Mouse (Mus musculus) megakaryocyte-erythroid progenitor cell, adult 5 weeks (primary cell): ENCODE measurements around the gene Gm7145. TPM values are rescaled to one million over a fixed set of nuclear protein-coding genes. Genes with fewer than 3 reads are reported as not detected.

Experiments
- polyA plus RNA-seq: library from polyadenylated mRNA; stranded (reverse); fragments of >175 nt; gene quantifications from 2 replicates; pipeline ENCODE4 v1.2.3, GENCODE M21; 2012

The Gm7145 gene
- polyA plus RNA-seq = not detected in 2 replicates

GRCm38 (mm10) chr1:117965639-117966038 lies at the start of gene Gm7145:
TSS of gene Gm7145 (plus strand) at chr1:117965939.

GRCm38 (mm10) chr1:117927715-117928114 lies 38.0 kb upstream of the Gm7145 start, which contains the start of gene Gm28168:
TSS of gene Gm28168 (plus strand) at chr1:117928015.

Other genes with a start within 250 kb of the Gm7145 start
- gene B020011L13Rik, start 184.8 kb upstream of the Gm7145 start, polyA plus RNA-seq = not detected in 2 replicates
- not detected in 2 replicates for gene Gm28360, start 135.9 kb upstream of the Gm7145 start, polyA plus RNA-seq
- gene Gm28168, start 37.9 kb upstream of the Gm7145 start, polyA plus RNA-seq = not detected in 2 replicates
- not detected in 2 replicates for gene Gm29106, start 210.6 kb downstream of the Gm7145 start, polyA plus RNA-seq